Mouse (Mus musculus) cerebellum, adult 2 months (tissue): ENCODE results near the gene 2010111I01Rik.

Experiments used
- CTCF ChIP-seq: fragments of 200-500 bp; IDR thresholded peaks from 2 replicates; pipeline ENCODE4 v1.5.1; 2011; ENCODE audit warnings: low read depth, mild to moderate bottlenecking, control low read depth, low read length, moderate library complexity, borderline replicate concordance; ENCODE audit not compliant: insufficient read depth
- POLR2A ChIP-seq: fragments of 200-500 bp; IDR thresholded peaks from 2 replicates; pipeline ENCODE4 v1.6.1; 2011; ENCODE audit warnings: low read length, control low read depth, borderline replicate concordance; ENCODE audit not compliant: insufficient read depth

GRCm38 (mm10) chr13:62941341-62942005 is 23.2 kb upstream of the 2010111I01Rik start:
- TF ChIP-seq CTCF: no peak
- TF ChIP-seq POLR2A: no peak
